Mouse (Mus musculus) forelimb bud, embryonic 11.5 days (tissue): ENCODE results near the gene Ralbp1.

Experiments used
- DNase-seq: peaks from one replicate; pipeline ENCODE4 v3.0.0-alpha.2; 2012; ENCODE audit warnings: low read depth, low spot score

The Ralbp1 gene

DNA sequence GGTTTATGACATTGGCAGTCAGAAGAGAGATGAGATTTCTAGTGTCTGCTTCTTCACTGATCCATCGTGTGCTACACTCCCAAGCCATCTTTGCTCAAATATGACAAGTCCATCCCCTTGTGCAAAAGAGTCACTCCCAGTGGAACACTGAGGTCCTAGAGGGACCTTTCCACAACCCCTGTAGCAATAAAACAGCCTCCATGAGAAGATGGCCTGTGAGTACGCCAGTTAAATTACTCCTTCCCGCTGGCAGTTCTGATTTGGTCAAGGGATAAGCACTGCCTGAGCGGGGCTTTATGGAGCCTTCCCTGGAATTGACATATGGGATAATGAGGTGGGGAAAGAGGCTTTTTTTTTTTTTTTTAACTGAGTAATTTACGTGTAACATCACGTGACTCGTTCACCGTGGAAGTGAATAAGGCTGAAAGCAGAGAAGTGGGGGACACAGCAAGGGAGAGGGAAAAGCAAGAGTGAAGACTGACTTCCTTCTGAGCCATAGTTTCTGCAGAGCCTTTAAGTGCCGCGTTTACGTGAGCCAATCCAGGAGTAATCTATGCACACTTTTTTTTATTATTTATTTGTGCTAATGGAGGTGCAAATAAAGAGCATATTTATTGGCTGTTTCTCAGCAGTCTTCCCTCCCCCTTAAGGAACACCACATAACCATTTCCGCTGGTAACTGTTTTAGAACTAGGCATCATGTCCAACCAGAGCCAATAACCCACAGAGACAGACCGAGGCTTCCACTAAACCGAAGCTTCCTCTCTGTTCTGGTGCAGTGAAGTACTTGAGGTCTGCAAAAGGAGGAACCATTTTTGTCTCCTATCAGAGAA, at the start of gene Ralbp1:
Ralbp1 (minus strand) TSS at position 102 of the 833 bp plus-strand sequence.
- DNase-seq, result peak; percentile 40

DNA sequence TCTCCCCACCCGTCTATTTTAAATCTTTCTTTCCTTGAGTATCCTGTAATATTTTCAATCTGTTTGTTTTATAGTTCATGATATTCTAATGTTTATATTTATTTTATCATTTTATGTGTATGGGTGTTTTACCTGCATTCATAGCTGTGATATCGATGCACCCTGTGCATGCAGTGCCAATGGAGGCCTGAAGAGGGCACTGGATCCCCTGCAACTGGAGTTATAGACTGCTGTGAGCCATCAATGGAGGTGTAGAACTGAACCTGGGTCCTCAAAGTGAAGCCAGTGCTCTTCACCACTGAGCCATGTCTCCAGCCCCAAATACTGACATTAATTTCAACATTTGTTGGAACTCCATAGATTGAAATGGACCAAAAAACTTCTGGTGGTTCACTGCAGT, 48.1 kb upstream of the Ralbp1 start:
- DNase-seq, result no peak

DNA sequence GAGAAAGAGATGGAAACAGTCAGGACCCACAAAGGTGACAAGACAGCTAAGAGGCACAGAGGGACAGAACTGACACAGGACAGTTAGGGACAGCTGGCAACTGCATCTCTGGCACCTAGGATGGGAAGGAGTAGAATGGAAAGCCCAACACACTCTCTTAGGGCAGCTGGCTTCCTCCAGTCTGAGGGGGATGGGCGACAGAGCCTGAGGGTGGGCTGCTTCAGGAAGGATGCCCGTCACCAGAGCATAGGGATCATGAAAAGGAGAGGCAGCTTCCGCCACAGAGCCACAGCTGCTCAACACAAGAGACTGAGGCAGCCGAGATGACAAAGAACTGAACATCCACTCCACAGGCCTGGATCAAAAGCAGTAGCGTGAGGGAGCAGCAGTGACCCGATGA, 45.9 kb upstream of the Ralbp1 start:
- DNase-seq, result no peak

DNA sequence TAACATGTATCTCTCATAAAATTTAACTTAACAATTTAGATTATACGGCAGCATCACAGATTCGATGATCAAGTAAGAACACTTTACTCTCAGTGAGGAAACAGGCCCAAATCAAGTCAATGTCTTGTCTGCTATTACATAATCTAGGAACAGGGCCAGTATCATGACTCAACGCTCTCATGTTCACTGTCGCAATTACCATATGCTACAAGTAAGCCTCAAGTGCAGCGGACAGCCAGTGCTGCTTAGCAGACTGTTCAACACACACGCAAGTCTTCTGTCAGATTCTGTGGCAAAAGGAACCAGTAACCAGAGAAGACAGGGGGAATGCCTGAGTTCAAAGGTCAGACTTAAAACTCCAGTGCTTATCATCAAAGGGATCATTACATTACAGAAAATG, 45.4 kb upstream of the Ralbp1 start:
- no peak for DNase-seq

DNA sequence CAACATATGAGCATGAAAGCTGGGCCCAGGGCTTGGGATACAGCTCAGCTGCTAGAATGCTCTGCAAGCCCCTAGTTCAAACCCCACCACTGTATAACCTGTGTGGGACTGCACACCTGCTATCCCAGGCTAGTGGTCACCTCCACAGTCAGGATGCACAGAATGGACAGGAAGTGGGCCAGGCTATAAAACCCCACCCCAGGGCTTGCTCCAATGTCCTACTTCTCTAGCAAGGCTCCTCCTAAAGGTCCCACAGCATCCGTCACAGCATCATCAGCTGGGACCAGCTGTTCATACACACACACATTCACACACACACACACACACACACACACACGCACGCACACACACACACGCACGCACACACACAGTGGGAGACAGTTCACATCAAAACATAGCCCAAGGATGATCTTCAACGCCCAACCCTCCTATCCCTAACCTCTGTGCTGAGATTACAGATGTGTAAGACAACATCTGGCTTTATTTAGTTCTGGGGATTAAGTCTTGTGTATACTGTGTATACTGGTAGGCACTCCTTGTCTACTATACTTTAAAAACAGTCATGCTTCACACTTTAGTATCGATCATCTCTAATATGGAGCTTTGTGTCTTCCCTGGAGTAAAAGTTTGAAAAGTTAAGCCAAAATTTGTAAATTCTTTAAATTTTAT, 44.7 kb upstream of the Ralbp1 start:
- DNase-seq, result no peak

DNA sequence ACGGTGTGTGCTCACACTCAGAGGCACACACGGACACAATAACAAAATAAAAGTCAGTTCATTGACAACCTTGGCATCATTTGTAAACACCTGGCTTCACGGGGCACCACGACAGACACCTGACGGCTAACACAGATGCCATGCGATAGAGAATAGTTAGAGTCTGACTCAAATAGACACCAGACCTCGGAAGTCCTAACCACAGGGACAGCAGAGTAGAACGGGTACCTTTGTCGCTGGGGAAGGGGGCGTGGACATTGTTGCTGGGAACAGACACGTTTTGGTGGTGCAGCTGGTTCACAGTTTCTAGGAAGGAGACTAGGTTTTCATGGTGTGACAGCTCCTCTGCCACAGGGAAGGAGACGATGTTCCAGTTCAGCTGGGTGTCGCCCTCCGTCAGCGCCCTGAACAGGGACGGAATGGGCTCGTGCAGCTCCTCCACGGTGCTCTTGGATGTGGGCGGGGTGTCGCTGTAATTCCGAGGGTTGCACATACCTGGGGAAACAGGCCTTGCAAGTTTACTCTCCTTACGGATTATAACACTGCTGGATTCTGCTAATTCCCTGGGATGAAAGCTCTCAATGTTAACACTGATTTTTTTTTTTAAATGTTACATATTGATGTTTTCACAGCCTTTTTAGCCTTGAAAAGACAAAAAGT, 43.9 kb upstream of the Ralbp1 start:
- no peak for DNase-seq

DNA sequence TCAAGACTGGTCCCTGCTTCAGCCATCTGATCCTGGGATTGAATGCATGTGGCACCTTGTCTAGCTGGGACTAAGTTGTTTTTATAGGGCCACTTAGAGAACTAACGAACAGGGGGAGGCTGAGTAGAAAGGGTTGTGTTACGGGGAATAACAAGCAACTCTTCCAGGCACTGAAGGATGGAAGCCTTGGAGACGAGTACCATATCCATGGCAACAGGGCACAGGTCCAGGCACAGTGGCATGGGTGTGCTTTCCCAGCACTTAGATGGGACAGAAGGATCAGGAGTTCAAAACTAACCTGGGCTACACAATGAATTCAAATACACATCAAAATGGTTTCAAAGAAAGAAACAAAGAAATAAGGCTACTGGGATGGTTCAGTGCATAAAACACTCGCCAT, 41.5 kb upstream of the Ralbp1 start:
- no peak for DNase-seq

DNA sequence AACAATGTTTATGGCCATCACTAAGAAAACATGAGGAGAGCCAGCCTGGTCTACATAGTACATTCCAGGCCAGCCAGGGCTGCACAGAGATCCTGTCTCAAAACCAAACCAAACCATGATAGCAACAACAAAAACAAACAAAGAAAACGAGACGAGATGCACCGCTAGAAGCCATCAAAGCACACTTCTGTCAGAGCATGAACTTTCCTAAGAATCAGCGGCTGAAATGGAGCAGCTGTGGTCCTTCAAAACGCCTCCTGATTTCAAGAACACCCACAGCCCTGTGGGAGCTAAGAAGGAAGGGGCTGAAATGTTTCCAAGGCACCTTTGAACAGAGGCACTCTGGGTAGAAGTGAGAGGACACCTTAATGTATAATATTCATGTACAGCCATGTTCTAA, 38.6 kb upstream of the Ralbp1 start:
- no peak for DNase-seq

DNA sequence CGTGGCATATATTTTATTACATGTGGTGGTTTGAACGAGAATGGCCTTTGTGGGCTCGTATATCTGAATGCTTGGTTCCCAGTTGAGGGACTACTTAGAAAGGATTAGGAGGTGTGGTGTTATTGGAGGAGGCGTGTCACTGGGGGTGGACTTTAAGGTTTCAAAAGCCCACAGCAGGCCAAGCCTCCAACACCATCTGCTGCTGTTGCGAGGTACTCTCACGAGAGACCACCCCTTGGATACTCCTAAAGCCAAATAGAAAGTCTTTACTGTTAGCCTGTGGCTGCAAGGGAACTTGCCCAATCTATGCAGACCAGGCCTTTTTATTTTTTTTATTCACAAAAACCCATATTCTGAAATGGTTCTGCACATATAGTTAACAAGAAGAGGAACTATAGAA, 36.4 kb upstream of the Ralbp1 start:
- no peak for DNase-seq

DNA sequence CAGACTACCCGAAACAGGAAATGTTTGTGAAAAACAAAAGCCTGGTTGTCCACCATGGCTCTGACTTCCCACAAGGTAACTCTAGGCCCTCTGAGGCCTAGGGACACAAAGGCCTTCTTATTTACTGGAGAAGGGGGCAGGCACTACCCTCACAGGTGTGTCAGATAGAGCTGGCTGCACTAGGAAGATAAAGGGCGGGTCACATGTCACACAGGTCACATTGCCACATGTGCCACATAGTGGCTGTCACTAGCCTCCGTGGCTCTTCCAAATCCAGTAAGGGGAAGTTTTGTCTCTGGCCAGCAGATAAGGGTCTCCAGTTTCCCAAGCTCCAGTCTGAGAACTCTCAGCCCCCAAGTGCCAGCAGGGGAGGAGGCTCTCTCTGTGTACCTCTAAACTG, 33.6 kb upstream of the Ralbp1 start:
- DNase-seq, result no peak

DNA sequence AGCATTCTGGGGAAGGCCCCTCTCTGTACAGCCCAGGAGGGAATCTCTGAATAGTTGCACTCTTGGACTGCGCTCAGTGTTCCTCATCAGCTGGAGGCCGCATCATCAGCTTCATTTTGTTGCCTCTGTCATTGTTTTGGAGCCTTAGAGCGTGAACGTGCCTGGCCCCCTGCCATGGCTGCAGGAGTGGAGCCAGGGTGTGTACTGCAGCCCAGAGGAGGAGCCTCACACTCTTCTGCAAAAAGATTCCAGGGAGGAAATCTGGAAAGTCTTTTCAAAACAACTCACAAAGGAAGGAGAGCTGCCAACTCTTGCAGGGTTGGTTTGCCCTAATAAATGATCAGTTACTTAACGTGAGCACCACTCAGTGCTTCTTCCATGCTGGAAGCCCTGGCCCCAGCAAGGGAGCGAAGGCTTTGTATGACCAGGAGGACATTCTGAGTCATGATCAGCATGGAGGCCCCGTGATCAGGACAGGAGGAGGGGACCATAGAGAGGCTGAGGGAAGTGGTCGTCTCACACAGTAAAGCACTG, 30.6 kb upstream of the Ralbp1 start:
- no peak for DNase-seq

DNA sequence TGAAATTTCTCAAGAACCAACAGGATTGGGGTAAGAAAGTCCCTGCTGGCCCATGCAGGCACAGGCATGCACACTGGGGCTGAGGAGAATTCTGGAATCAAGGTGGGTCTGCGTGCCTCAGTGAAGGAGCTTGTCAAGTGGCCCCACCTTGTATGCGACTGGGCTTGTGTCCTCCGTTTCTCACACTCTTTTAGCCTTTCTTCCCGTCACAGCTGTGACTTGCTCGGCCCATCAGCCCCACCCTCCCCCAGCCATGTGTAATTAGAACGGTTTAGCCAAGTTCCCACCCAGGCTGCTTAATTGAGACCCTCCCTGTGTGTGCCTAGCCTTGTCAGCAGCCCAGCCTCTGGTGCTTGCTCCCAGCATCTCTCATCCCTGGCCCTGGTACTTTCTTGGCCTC, 28.5 kb upstream of the Ralbp1 start:
- DNase-seq, result no peak

DNA sequence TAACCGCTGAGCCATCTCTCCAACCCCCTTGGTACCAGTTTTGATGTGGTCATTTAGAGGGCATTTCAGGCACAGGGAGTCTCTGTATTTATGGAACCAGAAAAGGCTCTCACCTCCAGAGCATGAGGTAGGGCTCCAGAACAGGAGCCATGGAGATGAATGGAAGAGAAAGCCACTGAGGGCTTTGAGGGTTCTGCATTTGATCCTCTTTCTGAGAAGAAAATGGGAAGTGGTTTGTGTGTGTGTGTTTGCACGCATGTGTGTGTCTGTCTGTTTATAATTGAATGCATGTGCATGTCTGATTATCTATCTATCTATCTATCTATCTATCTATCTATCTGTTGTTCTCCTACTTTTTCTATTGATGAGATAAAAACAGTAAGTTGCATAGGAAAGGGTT, 26.6 kb upstream of the Ralbp1 start:
- DNase-seq, result no peak

DNA sequence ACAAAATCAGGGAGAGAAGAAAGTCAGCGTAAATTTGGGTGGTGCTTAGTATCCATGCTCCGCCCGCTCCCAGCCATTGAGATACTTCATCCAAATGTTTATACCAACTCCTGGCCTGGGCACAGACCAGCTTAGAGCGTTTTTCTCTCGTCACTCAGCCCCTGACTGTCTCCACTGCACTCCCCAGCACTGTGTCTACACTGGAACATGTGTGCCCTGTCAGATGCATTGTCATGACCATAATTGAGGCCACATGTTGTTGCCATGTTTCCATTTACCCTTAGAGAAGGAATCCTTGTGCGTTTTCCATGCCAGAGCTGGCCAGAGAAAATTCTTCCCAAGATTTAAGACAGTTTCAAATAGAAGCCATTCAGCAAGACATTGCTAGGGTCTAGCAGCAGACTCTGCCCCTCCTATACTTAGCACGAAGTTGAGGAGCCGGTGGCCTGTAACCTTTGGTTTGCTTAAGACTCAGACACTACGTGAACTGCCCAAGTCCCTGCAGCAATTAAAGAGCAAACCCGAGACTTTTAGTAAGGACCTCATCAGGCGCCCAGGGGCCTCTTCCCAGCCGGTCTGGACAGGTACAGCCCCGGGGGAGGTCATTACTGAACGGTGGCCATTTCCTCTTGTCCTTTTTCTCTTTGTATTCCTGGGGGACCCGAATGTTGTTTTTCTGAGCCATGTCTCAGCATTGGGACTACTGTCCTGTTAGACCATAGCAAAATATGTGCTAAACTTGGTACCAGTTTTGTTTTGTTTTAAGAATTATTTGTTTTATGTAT, 25.9 kb upstream of the Ralbp1 start:
- no peak for DNase-seq

DNA sequence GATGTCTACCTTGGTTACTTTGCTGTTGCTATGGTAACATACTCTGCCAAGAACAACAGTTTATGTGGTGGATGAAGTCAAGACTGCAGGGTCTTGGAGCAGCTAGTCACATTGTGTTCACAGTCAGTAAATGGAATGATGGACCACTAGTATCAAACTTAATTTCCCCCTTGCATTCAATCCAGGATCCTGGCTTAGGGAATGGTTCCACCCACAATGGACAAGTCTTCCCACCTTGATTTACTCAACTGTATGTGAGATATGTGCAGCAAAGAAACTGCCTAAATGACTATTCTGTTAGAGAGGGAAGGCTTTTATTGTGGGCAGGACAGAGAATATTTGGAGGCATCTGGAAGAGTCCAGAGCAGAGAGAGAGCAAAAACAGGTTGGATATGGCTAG, 22.7 kb upstream of the Ralbp1 start:
- no peak for DNase-seq

DNA sequence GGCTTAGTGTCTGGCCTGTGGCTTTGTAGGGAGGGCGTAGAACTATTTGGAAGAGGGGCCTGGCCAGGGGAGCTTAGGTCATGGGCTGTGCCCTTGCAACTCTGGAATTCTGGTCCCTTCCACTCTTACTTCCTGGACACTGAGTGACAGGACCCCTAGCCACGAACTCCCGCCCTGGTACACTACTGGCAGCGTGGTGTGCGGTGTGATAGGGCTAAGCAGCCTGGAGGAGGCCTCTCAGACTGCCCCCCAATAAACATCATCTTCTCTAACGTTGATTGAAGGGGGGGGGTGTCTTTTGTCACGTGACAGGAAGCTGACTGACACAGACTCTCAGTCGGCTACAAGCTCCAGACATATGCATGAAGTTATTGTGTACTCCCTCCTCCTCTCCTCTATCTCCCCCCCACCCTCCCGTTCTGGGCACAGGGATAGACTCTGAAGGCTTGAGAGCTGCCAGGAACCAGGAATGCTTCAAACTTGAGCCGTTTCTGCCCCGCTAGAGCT, 21.4 kb upstream of the Ralbp1 start:
- DNase-seq, result no peak

DNA sequence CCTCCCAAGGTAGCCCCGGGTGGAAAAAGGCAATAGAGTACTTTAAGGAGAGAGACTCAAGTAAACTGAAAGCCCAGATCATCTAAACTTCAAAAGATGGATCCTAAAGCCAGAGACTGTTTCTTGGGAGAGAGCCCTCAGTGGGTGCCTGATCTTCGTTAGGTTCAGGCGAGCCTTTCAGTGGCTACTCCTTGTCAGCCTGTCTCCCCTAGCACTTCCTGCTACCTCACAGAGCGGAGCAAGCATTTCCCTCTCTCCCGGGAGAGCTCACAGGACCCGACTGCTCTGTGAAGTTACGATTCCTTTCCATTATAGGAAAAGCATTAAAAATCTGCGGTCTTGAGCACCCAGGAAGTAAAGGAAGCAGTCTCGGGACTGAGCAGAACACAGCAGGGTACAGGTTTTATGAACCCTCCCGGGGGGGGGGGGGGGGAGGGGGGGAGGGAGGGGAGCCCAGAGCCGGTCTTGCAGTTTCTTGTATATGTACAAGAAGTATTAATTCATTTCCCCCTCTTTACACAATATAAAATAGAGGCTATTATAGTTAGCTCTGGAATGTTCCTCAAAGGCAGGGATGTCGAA, 20.8 kb upstream of the Ralbp1 start:
- DNase-seq, result no peak

DNA sequence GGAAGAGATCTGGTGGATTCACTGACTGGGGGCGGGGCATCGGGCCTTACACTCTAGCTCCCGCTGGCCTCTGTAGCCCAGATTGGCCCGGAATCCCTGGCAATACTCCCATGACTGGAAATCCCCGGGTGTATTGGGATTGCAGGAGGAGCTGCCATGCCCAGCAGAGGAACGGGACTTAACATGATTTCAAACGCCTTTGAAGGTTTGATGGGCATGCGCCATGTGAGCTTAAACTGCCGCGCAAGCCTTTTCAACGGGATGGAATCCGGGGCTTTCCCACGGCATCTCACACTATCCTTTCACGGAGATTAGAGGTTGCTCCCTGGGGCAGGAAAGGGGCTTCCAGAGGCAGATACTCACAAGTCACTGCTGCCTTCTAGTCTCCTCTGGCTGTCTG, 19.6 kb upstream of the Ralbp1 start:
- DNase-seq, result no peak

DNA sequence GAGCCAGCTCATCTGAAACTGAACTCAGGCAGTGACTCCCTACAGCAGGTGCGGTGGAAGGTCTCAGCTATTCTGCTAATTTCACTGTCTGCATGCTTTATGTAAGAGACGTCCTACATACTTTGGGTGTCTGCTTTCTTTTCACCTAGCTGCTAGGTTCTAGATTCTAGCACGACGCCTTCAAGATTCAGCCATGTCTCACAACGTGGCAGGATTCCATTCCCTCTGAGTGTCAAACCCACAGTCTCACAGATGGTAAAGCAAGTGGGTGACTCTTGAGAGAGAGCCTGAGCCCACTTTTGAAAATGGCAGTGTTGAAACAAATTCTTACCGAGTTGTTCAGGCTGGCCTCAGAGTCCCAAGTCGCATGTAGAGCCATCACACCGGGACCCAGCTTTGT, 18.2 kb upstream of the Ralbp1 start:
- no peak for DNase-seq

DNA sequence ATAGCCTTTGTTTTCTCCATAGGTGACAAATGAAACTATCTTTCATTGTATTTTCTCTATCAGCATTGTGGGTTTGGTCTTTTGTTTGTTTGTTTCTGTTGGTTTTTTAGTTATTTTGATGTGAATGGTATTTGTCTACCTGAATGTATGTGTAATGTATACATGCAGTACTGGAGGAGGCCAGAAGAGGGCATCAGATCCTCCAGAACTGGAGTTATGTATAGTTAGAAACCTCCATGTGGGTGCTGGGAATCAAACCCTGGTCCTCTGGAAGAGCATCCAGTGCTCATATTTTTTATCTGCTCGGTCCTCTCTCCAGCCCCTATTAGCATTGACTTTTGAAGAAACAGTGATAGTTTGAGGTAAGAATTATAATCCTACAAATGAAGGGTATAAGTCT, 17.4 kb upstream of the Ralbp1 start:
- DNase-seq, result no peak

DNA sequence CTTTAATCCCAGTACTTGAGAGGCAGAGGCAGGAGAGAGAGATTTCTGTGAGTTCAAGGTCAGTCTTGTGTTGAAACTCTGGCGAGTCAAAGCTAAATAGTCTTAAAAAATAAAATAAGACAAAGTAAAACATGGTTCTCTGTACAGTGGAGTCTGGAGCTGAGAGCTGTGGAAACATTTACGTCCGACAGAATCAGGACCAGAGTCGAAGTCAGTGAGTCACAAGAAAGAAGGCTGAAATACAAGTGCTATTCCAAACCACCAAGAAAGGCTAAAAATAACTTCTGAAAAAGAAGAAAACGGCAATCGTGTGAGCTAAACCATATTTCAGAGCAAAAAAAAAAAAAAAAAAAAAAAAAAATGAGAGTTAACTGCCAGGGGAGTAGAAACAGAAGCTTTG, 16.7 kb upstream of the Ralbp1 start:
- no peak for DNase-seq
